ENCODE assay signal across 10 mouse cellular contexts in genomic region chr15:95598630-95599029, GRCm38 (mm10). TPM values are rescaled to one million over a fixed set of nuclear protein-coding genes. Genes with fewer than 3 reads are reported as not detected.
DNase-seq lines count a peak whose midpoint lies in the region; ATAC-seq and TF ChIP-seq lines count a peak whose summit lies in the region.
"Had no signal": no experiment of that assay in that cellular context is flagged by ENCODE, and none has a peak within 500 bp of the region (broad histone marks: within the 10 kb centered on the region; RNA-seq: fewer than 3 reads in every experiment).

No protein-coding gene starts in this region.

- peak; percentile 34 for DNase-seq in forebrain, postnatal 0 days
- DNase-seq in forebrain, embryonic 10.5 days (ENCODE audit: extremely low spot score, low spot score): no peak
- peak; percentile 84 for DNase-seq in midbrain, embryonic 11.5 days (ENCODE audit: low spot score, missing footprints)
- DNase-seq in midbrain, embryonic 10.5 days (ENCODE audit: low spot score): no peak
- DNase-seq in embryo, embryonic 10 days (ENCODE audit: low spot score): peak; percentile 72
- DNase-seq in retina, embryonic 14.5 days (ENCODE audit: low spot score): peak; percentile 57
- DNase-seq in urinary bladder, adult 2 months (ENCODE audit: low spot score): no peak

- H3K4me1 ChIP-seq in forebrain, postnatal 0 days (ENCODE audit: insufficient read depth): no peaks in the 10 kb centered on the region
- no peaks in the 10 kb centered on the region for H3K4me1 ChIP-seq in forebrain, embryonic 10.5 days
- H3K4me1 ChIP-seq in midbrain, embryonic 11.5 days (ENCODE audit: control insufficient read depth, insufficient read depth, low read length): no peaks in the 10 kb centered on the region
- H3K4me1 ChIP-seq in midbrain, embryonic 10.5 days: no peaks in the 10 kb centered on the region
- H3K4me1 ChIP-seq: megakaryocyte, embryonic 14.5 days had no signal

- H3K4me2 ChIP-seq in forebrain, postnatal 0 days (ENCODE audit: low read depth): no peak overlapping the region
- H3K4me2 ChIP-seq in midbrain, embryonic 11.5 days: no peak overlapping the region

- no peak overlapping the region for H3K9ac ChIP-seq in forebrain, postnatal 0 days
- no peak overlapping the region for H3K9ac ChIP-seq in midbrain, embryonic 11.5 days (ENCODE audit: low read length)

- H3K4me3 ChIP-seq in forebrain, postnatal 0 days (ENCODE audit: low read depth, low read length): no peak overlapping the region
- H3K4me3 ChIP-seq in forebrain, embryonic 10.5 days: no peak overlapping the region
- H3K4me3 ChIP-seq in midbrain, embryonic 11.5 days (ENCODE audit: low read depth, low read length): no peak overlapping the region
- no peak overlapping the region for H3K4me3 ChIP-seq in midbrain, embryonic 10.5 days
- H3K4me3 ChIP-seq: megakaryocyte, embryonic 14.5 days had no signal

- TF ChIP-seq CTCF in forebrain, postnatal 0 days (IDR thresholded peaks at IDR 0.05; ENCODE audit: low read depth): peak; percentile 78

- ATAC-seq in forebrain, postnatal 0 days: peak; percentile 58; the same call in 1 of the 2 replicates
- ATAC-seq in midbrain, embryonic 11.5 days (ENCODE audit: low FRiP score): peak; percentile 48; the same call in 1 of the 2 replicates
- ATAC-seq in monocyte, adult 5-6 weeks (replicated peaks; ENCODE audit: insufficient number of reproducible peaks, low FRiP score, low TSS enrichment, poor library complexity, severe bottlenecking): no peak

- no peaks in the 10 kb centered on the region for H3K27me3 ChIP-seq in forebrain, postnatal 0 days (ENCODE audit: insufficient read depth, low read length)
- no peaks in the 10 kb centered on the region for H3K27me3 ChIP-seq in forebrain, embryonic 10.5 days (ENCODE audit: poor library complexity, severe bottlenecking)
- no peaks in the 10 kb centered on the region for H3K27me3 ChIP-seq in midbrain, embryonic 11.5 days (ENCODE audit: control insufficient read depth, insufficient read depth, low read length)
- no peaks in the 10 kb centered on the region for H3K27me3 ChIP-seq in midbrain, embryonic 10.5 days (ENCODE audit: low read depth, poor library complexity, severe bottlenecking)
- H3K27me3 ChIP-seq: megakaryocyte, embryonic 14.5 days had no signal

- H3K36me3 ChIP-seq in forebrain, postnatal 0 days (ENCODE audit: insufficient read depth): no peaks in the 10 kb centered on the region
- H3K36me3 ChIP-seq in forebrain, embryonic 10.5 days (replicated peaks): no peaks in the 10 kb centered on the region
- H3K36me3 ChIP-seq in midbrain, embryonic 11.5 days (ENCODE audit: control insufficient read depth, insufficient read depth, low read length): no peaks in the 10 kb centered on the region
- no peaks in the 10 kb centered on the region for H3K36me3 ChIP-seq in midbrain, embryonic 10.5 days

- no peak overlapping the region for H3K27ac ChIP-seq in forebrain, postnatal 0 days (ENCODE audit: low read depth, low read length)
- no peak overlapping the region for H3K27ac ChIP-seq in forebrain, embryonic 10.5 days
- H3K27ac ChIP-seq in midbrain, embryonic 11.5 days (ENCODE audit: low read depth, low read length): no peak overlapping the region
- no peak overlapping the region for H3K27ac ChIP-seq in midbrain, embryonic 10.5 days (replicated peaks)

- WGBS in forebrain, postnatal 0 days: 57% methylated on average over 1 of the region's 1 CpGs
- 72% methylated on average over 1 of the region's 1 CpGs for WGBS in forebrain, embryonic 10.5 days
- 56% methylated on average over 1 of the region's 1 CpGs for WGBS in midbrain, embryonic 11.5 days
- WGBS in midbrain, embryonic 10.5 days: 80% methylated on average over 1 of the region's 1 CpGs

- H3K9me3 ChIP-seq in forebrain, postnatal 0 days (ENCODE audit: low read length): no peaks in the 10 kb centered on the region
- no peaks in the 10 kb centered on the region for H3K9me3 ChIP-seq in forebrain, embryonic 10.5 days
- no peaks in the 10 kb centered on the region for H3K9me3 ChIP-seq in midbrain, embryonic 11.5 days (ENCODE audit: control insufficient read depth, low read length)
- no peaks in the 10 kb centered on the region for H3K9me3 ChIP-seq in midbrain, embryonic 10.5 days (replicated peaks)
- H3K9me3 ChIP-seq: megakaryocyte, embryonic 14.5 days had no signal

RNA-seq across cellular contexts. Expression of gene Dbx2, which starts 57.1 kb away (rescaled TPM):
- total RNA-seq in forebrain, postnatal 0 days (2014; rRNA removed): 2.8 and 6.9 TPM in 2 replicates
- polyA plus RNA-seq in forebrain, postnatal 0 days (2015; fragmentation: Nextera tagmentation; extraction: Ambion mirVana): 6.7 and 9.6 TPM in 2 replicates
- polyA plus RNA-seq in forebrain, embryonic 10.5 days (2016; fragmentation: Nextera tagmentation; extraction: Ambion mirVana): 0.25 and 0.67 TPM in 2 replicates
- 3.0 and 4.0 TPM in 2 replicates for polyA plus RNA-seq in midbrain, embryonic 11.5 days (2014; fragmentation: Nextera tagmentation; extraction: Ambion mirVana)
- 3.2 and 3.6 TPM in 2 replicates for polyA plus RNA-seq in midbrain, embryonic 10.5 days (2016; fragmentation: Nextera tagmentation; extraction: Ambion mirVana)
- 0.01 and 0.11 TPM in 2 replicates for polyA plus RNA-seq in urinary bladder, adult 2 months (2012; rRNA removed)
- not detected in 3 replicates for total RNA-seq in monocyte, adult 5-6 weeks (2017)
- total RNA-seq: heart, postnatal 14 days had no signal

Comparison
In these comparisons a context has a peak if more than half of its experiments do, and no peak if none do; other contexts are left out.
1. DNase-seq: peak in forebrain, postnatal 0 days (single experiment), midbrain, embryonic 11.5 days (single experiment), embryo, embryonic 10 days (single experiment) and retina, embryonic 14.5 days (single experiment); none in forebrain, embryonic 10.5 days (single experiment), midbrain, embryonic 10.5 days (single experiment) and urinary bladder, adult 2 months (single experiment).